ENCODE assay signal across 18 mouse cellular contexts in genomic region chr6:82494481-82494880, GRCm38 (mm10).
"Had no signal": no experiment of that assay in that cellular context is flagged by ENCODE, and none has a peak within 500 bp of the region (broad histone marks: within the 10 kb centered on the region; RNA-seq: fewer than 3 reads in every experiment).

No protein-coding gene starts in this region.

- DNase-seq: lung, adult 18-20 months; lung, embryonic 14.5 days; lung, postnatal 10 days; lung, postnatal 4 days; midbrain, embryonic 14.5 days; retina, postnatal 1 day; right cerebral cortex, adult 18-20 months; right cerebral cortex, postnatal 25 days; right cerebral cortex, postnatal 4 days; spleen, adult 18-20 months; thymus, adult 2 months; thymus, postnatal 25 days; thymus, postnatal 4 days had no signal

- H3K9me3 ChIP-seq: midbrain, embryonic 12.5 days; neural tube, embryonic 12.5 days had no signal

- H3K4me1 ChIP-seq: midbrain, embryonic 10.5 days; midbrain, embryonic 12.5 days; neural tube, embryonic 12.5 days had no signal

- H3K4me3 ChIP-seq: midbrain, embryonic 10.5 days; midbrain, embryonic 12.5 days; myocyte; neural tube, embryonic 12.5 days had no signal

- ATAC-seq: midbrain, embryonic 16.5 days had no signal

- H3K9ac ChIP-seq: lung, embryonic 14.5 days; midbrain, embryonic 12.5 days; neural tube, embryonic 12.5 days had no signal

- H3K4me2 ChIP-seq: lung, embryonic 14.5 days; midbrain, embryonic 12.5 days; neural tube, embryonic 12.5 days had no signal

- H3K36me3 ChIP-seq: midbrain, embryonic 10.5 days; midbrain, embryonic 12.5 days; neural tube, embryonic 12.5 days had no signal

- H3K27ac ChIP-seq: midbrain, embryonic 10.5 days; midbrain, embryonic 12.5 days; neural tube, embryonic 12.5 days had no signal

- H3K27me3 ChIP-seq: midbrain, embryonic 12.5 days; neural tube, embryonic 12.5 days had no signal
